Mouse (Mus musculus) MEL (cell line): ENCODE measurements at regions not wholly inside any gene's neighbourhood (a gene's known extent, or its start where the extent isn't known, plus 50 kb on each side); places are given as distances from the start of the nearest gene placed in this dataset.

Experiments used
- EP300 ChIP-seq, 2 experiments: IDR thresholded peaks; 2 replicates each; pipeline ENCODE4 v1.6.1; 2011; ENCODE audit warnings: improper control_type of control experiment in 2 of 2, low read length in 2 of 2, low read depth in 1 of 2, mild to moderate bottlenecking in 1 of 2
- MAX ChIP-seq: IDR thresholded peaks from 2 replicates; pipeline ENCODE4 v1.6.1; 2011; ENCODE audit warnings: low read length, improper control_type of control experiment

DNA sequence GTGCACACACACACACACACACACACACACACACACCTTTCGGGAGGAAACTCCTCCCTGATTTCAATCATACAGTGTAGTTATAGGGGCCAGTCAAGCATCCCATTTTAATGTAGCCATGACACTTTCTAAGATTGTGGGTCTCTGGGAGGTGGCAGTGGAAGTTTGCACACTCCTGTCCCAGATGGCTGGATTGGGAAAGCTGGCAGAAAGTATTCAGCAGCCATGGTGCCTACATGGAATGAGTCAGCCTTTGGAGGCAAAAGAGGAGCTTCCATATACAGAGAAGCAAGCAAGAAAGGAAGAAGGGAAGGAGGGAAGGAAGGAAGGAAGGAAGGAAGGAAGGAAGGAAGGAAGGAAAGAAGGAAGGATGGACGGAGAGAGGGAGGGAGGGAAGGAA is 117.4 kb upstream of the Zfp706 start:
- TF ChIP-seq EP300 (IDR thresholded peaks at IDR 0.05; ENCODE audit: low read depth in 1 of 2, low read length in 2 of 2) (no peak), MAX (no peak)
